Mouse (Mus musculus) kidney, adult 2 months (tissue): ENCODE measurements around the gene Jazf1.

ENCODE experiments used
- CTCF ChIP-seq: fragments of 200-500 bp; conservative IDR thresholded peaks from 2 replicates; pipeline ENCODE4 v1.5.1; 2011; ENCODE audit warnings: low read depth, mild to moderate bottlenecking, control low read depth, low read length, moderate library complexity, mixed read lengths; ENCODE audit not compliant: insufficient read depth, insufficient read length
- POLR2A ChIP-seq: fragments of 200-500 bp; IDR thresholded peaks from one replicate; pipeline ENCODE4 v1.6.1; 2011; ENCODE audit warnings: low read depth, low read length, control low read depth

- TF ChIP-seq POLR2A, result no peak
- no peak for TF ChIP-seq CTCF
These were observed 147.7 kb downstream of the Jazf1 start for GRCm38 (mm10) chr6:52920719-52921118.
